Mouse (Mus musculus): ENCODE measurements at regions not wholly inside any gene's neighbourhood (a gene's known extent, or its start where the extent isn't known, plus 50 kb on each side); places are given as distances from the start of the nearest gene placed in this dataset.

GRCm38 (mm10) chr3:120468887-120469286, 684.6 kb upstream of the Ptbp2 start:
- H3K4me3 ChIP-seq (ENCODE audit: control insufficient read depth in 1 of 2, insufficient read depth in 1 of 2, low read depth in 2 of 2, low read length in 2 of 2), result no peak overlapping the region
- no peak overlapping the region for H3K9ac ChIP-seq (ENCODE audit: control insufficient read depth, low read depth, low read length, poor library complexity, severe bottlenecking)
- no peak overlapping the region for H3K27ac ChIP-seq (ENCODE audit: control insufficient read depth, low read depth, low read length)
- TF ChIP-seq MEF2A (IDR thresholded peaks at IDR 0.05; ENCODE audit: extremely low read depth, insufficient replicate concordance, low read depth, low read length, poor library complexity, severe bottlenecking), result no peak
- TF ChIP-seq POLR2A (IDR thresholded peaks at IDR 0.05; ENCODE audit: control insufficient read depth in 1 of 2, insufficient read depth in 1 of 2, low read depth in 1 of 2, low read length in 2 of 2, poor library complexity in 1 of 2), result no peak
- TF ChIP-seq MAFK (IDR thresholded peaks at IDR 0.05; ENCODE audit: borderline replicate concordance, low read depth, low read length), result no peak
- TF ChIP-seq HCFC1 (IDR thresholded peaks at IDR 0.05; ENCODE audit: low read depth, low read length), result no peak
- no peak for TF ChIP-seq SMC3 (IDR thresholded peaks at IDR 0.05; ENCODE audit: low read depth, low read length)
- no peak for TF ChIP-seq CHD2 (IDR thresholded peaks at IDR 0.05; ENCODE audit: low read length)
- no peak for TF ChIP-seq CTCF (IDR thresholded peaks at IDR 0.05 in 2 of 3, conservative IDR thresholded peaks at IDR 0.05 in 1 of 3; ENCODE audit: control insufficient read depth in 1 of 3, insufficient read depth in 1 of 3, low read depth in 2 of 3, low read length in 3 of 3, poor library complexity in 1 of 3, severe bottlenecking in 1 of 3)
- no peak for TF ChIP-seq POLR2AphosphoS5 (IDR thresholded peaks at IDR 0.05; ENCODE audit: borderline replicate concordance, low read depth, low read length)
- no peak for TF ChIP-seq E2F4 (IDR thresholded peaks at IDR 0.05; ENCODE audit: borderline replicate concordance, low read depth, low read length)
- TF ChIP-seq MXI1 (IDR thresholded peaks at IDR 0.05; ENCODE audit: low read depth, low read length), result no peak
- no peak for TF ChIP-seq MYB (IDR thresholded peaks at IDR 0.05; ENCODE audit: low read depth, low read length)
- H3K9me3 ChIP-seq (replicated peaks; ENCODE audit: insufficient read depth, low read length), result no peaks in the 10 kb centered on the region
- no peak for DNase-seq (ENCODE audit: low read depth, low spot score)
- H3K79me2 ChIP-seq (ENCODE audit: control insufficient read depth, insufficient read depth, low read length, poor library complexity), result no peaks in the 10 kb centered on the region
- no peaks in the 10 kb centered on the region for H3K36me3 ChIP-seq (ENCODE audit: control insufficient read depth in 1 of 2, insufficient read depth in 2 of 2, low read length in 2 of 2)
- no peaks in the 10 kb centered on the region for H3K27me3 ChIP-seq (ENCODE audit: control insufficient read depth in 1 of 2, insufficient read depth in 2 of 2, low read length in 2 of 2)
- H3K4me1 ChIP-seq (ENCODE audit: control insufficient read depth in 1 of 2, insufficient read depth in 2 of 2, low read length in 2 of 2), result no peaks in the 10 kb centered on the region

DNA sequence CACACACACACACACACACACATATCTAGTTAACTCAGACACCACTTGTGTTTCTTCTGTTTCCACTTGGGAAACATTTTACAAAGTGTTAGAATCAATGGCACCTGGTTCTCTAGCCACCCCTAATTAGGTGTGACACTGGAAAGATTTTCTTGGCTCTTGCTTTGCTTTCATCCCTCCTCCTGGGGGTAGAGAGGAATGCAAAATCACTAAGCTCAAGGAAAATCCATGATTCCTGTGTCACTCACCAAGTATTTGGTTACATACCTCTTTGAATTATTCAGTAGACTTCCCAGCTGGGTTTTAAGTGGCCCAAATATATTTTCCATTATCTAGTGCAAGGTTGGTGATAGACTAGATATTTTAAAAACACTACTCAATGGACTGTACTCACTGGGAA, 676.5 kb upstream of the Ptbp2 start:
- H3K9ac ChIP-seq (ENCODE audit: control insufficient read depth, low read depth, low read length, poor library complexity, severe bottlenecking), result no peak overlapping the region
- H3K27me3 ChIP-seq (ENCODE audit: control insufficient read depth in 1 of 2, insufficient read depth in 2 of 2, low read length in 2 of 2), result no peaks in the 10 kb centered on the region
- H3K79me2 ChIP-seq (ENCODE audit: control insufficient read depth, insufficient read depth, low read length, poor library complexity), result no peaks in the 10 kb centered on the region
- no peak for DNase-seq (ENCODE audit: low read depth, low spot score)
- H3K36me3 ChIP-seq (ENCODE audit: control insufficient read depth in 1 of 2, insufficient read depth in 2 of 2, low read length in 2 of 2), result no peaks in the 10 kb centered on the region
- no peaks in the 10 kb centered on the region for H3K4me1 ChIP-seq (ENCODE audit: control insufficient read depth in 1 of 2, insufficient read depth in 2 of 2, low read length in 2 of 2)
- no peak overlapping the region for H3K27ac ChIP-seq (ENCODE audit: control insufficient read depth, low read depth, low read length)
- no peak for TF ChIP-seq MEF2A (IDR thresholded peaks at IDR 0.05; ENCODE audit: extremely low read depth, insufficient replicate concordance, low read depth, low read length, poor library complexity, severe bottlenecking)
- no peak for TF ChIP-seq MYB (IDR thresholded peaks at IDR 0.05; ENCODE audit: low read depth, low read length)
- TF ChIP-seq BHLHE40 (IDR thresholded peaks at IDR 0.05; ENCODE audit: borderline replicate concordance, low read depth, low read length), result no peak
- TF ChIP-seq SMC3 (IDR thresholded peaks at IDR 0.05; ENCODE audit: low read depth, low read length), result no peak
- TF ChIP-seq TBP (IDR thresholded peaks at IDR 0.05; ENCODE audit: low read depth, low read length), result no peak
- no peak for TF ChIP-seq CHD1 (IDR thresholded peaks at IDR 0.05; ENCODE audit: low read depth, low read length)
- no peak for TF ChIP-seq TCF12 (IDR thresholded peaks at IDR 0.05; ENCODE audit: low read depth, low read length)
- no peak for TF ChIP-seq MAX (IDR thresholded peaks at IDR 0.05; ENCODE audit: low read length)
- no peak overlapping the region for H3K4me3 ChIP-seq (ENCODE audit: control insufficient read depth in 1 of 2, insufficient read depth in 1 of 2, low read depth in 2 of 2, low read length in 2 of 2)
- no peaks in the 10 kb centered on the region for H3K9me3 ChIP-seq (replicated peaks; ENCODE audit: insufficient read depth, low read length)

Measured in MEL (cell line).